Mouse (Mus musculus): ENCODE results near the gene Nsmce4a.

GRCm38 (mm10) chr7:130605111-130605510 lies 32.2 kb upstream of the Nsmce4a start:
- TF ChIP-seq GATA1 (IDR thresholded peaks at IDR 0.05; ENCODE audit: borderline replicate concordance, low read length) (no peak), FLI1 (IDR thresholded peaks at IDR 0.05; ENCODE audit: low read length) (no peak)
